ENCODE assay signal across 8 mouse cellular contexts in the genomic region with DNA sequence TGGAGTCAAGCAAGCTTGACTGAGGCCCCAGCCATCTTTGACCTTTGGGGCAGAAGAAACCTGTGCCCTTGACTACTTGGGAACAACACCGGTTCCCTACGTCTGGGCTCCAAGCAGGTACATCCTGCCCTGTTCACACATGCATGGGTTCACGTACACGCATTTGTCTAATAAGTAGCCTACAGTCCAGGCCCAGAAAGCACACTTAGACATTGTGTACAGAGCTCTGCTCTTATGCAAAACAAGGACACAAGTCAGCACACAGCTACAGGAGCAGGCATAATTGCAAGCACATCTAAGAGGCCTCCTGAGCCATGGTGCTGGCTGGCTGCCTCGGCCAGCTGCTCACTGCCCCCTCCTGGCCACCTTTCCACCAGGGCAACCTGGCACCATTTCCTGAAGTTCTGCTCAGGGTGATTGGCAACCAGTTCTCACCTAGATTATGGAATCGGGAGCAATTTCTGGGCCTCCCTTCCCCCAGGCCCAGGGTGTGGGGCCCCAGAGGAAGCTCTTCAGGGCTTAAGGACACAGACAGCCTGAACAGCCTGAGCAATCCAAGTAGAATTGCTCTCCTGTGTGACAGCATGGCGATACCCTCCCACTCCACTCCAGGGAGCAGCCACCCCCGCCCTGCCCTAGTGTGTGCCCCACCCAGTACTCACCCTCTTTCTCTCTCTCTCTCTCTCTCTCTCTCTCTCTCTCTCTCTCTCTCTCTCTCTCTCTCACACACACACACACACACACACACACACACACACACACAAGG. TPM values are rescaled to one million over a fixed set of nuclear protein-coding genes. Genes with fewer than 3 reads are reported as not detected.
A peak's percentile ranks its signal among the peaks of the same experiment; 100 is the strongest.
DNase-seq lines count a peak whose midpoint lies in the region; ATAC-seq lines count a peak whose summit lies in the region.

No protein-coding gene starts in this region.

- H3K27me3 ChIP-seq in forebrain, embryonic 11.5 days (ENCODE audit: control insufficient read depth, insufficient read depth, low read length): no peaks in the 10 kb centered on the region; the same call in 1 of the 2 replicates
- no peaks in the 10 kb centered on the region; the same call in 1 of the 2 replicates for H3K27me3 ChIP-seq in splenic B cell, adult 2 months (ENCODE audit: control insufficient read depth, insufficient read depth, low read length, poor library complexity, severe bottlenecking)

- ATAC-seq in forebrain, embryonic 11.5 days (replicated peaks; ENCODE audit: low FRiP score): no peak
- ATAC-seq in megakaryocyte progenitor cell, adult 5-6 weeks (replicated peaks; ENCODE audit: poor library complexity): peak; percentile 75

- 75% methylated on average over 8 of the region's 8 CpGs for WGBS in forebrain, embryonic 11.5 days

- H3K4me1 ChIP-seq in forebrain, embryonic 11.5 days (replicated peaks; ENCODE audit: control insufficient read depth, insufficient read depth, low read length): peaks cover 35% of the 10 kb centered on the region

- no peak overlapping the region for H3K4me3 ChIP-seq in forebrain, embryonic 11.5 days (ENCODE audit: low read depth, low read length)

- no peaks in the 10 kb centered on the region for H3K9me3 ChIP-seq in forebrain, embryonic 11.5 days (ENCODE audit: control insufficient read depth, low read length)

- intact Hi-C loops in heart, postnatal 25 days (cut with DNase I): no loop called here

- DNase-seq in layer of hippocampus, adult 11-12 months (ENCODE audit: low spot score): peak; percentile 65
- DNase-seq in layer of hippocampus, adult 9-11 months: no peak
- DNase-seq in adrenal gland, postnatal 25 days: peak; percentile 72
- peak; percentile 70 for DNase-seq in forebrain, embryonic 11.5 days (ENCODE audit: low spot score)
- DNase-seq in heart, postnatal 25 days (ENCODE audit: low spot score): peak; percentile 46
- peak; percentile 86 to 90 for DNase-seq in kidney, postnatal 36 days
- DNase-seq in splenic B cell, adult 2 months (ENCODE audit: low read depth, low spot score): peak; percentile 77

- no peak overlapping the region for H3K4me2 ChIP-seq in forebrain, embryonic 11.5 days (ENCODE audit: low read depth, low read length, severe bottlenecking)

- H3K27ac ChIP-seq in forebrain, embryonic 11.5 days (ENCODE audit: low read depth, low read length): no peak overlapping the region

- no peak overlapping the region for H3K9ac ChIP-seq in forebrain, embryonic 11.5 days (ENCODE audit: low read length)

- no peaks in the 10 kb centered on the region; the same call in 1 of the 2 replicates for H3K36me3 ChIP-seq in forebrain, embryonic 11.5 days (ENCODE audit: control insufficient read depth, insufficient read depth, low read length)
- no peaks in the 10 kb centered on the region for H3K36me3 ChIP-seq in splenic B cell, adult 2 months (ENCODE audit: control insufficient read depth, insufficient read depth, low read length, poor library complexity, severe bottlenecking)

RNA-seq across cellular contexts. Expression of a gene that starts 10.7 kb away (rescaled TPM):
- total RNA-seq in adrenal gland, postnatal 25 days (2021): 1.4 and 1.5 TPM in 2 replicates
- not detected in 2 replicates for polyA plus RNA-seq in forebrain, embryonic 11.5 days (2014; fragmentation: Nextera tagmentation; extraction: Ambion mirVana)
- under 1 TPM in 1 of 2 experiments, not detected in 1; 0.53 TPM for total RNA-seq in heart, postnatal 25 days (2021)
- not detected in 2 replicates for total RNA-seq in megakaryocyte progenitor cell, adult 5-6 weeks (2015)
- not detected in 2 replicates for total RNA-seq in megakaryocyte progenitor cell, adult 5-6 weeks (2017)

RNA-seq across cellular contexts. Expression of a gene that starts 11.1 kb away (rescaled TPM):
- total RNA-seq in adrenal gland, postnatal 25 days (2021): not detected in 2 replicates
- 0.37 TPM in 1 of 2 replicates, not detected in the other for polyA plus RNA-seq in forebrain, embryonic 11.5 days (2014; fragmentation: Nextera tagmentation; extraction: Ambion mirVana)
- total RNA-seq in heart, postnatal 25 days (2021): under 1 TPM in 1 of 2 experiments, not detected in 1; 0.22 TPM
- not detected in 2 replicates for total RNA-seq in megakaryocyte progenitor cell, adult 5-6 weeks (2015)
- total RNA-seq in megakaryocyte progenitor cell, adult 5-6 weeks (2017): 0.08 TPM in 1 of 2 replicates, not detected in the other

RNA-seq across cellular contexts. Expression of a gene that starts 39.4 kb away (rescaled TPM):
- 15.7 and 20.1 TPM in 2 replicates for total RNA-seq in adrenal gland, postnatal 25 days (2021)
- 1.2 and 3.0 TPM in 2 replicates for polyA plus RNA-seq in forebrain, embryonic 11.5 days (2014; fragmentation: Nextera tagmentation; extraction: Ambion mirVana)
- total RNA-seq in heart, postnatal 25 days (2021): 10 to 100 TPM; 10.8 to 20.1 TPM
- total RNA-seq in megakaryocyte progenitor cell, adult 5-6 weeks (2015): 3.6 and 4.6 TPM in 2 replicates
- 0.87 and 6.1 TPM in 2 replicates for total RNA-seq in megakaryocyte progenitor cell, adult 5-6 weeks (2017)
